Mouse (Mus musculus): ENCODE measurements around the gene Psmd4. TPM values are rescaled to one million over a fixed set of nuclear protein-coding genes. Genes with fewer than 3 reads are reported as not detected.

Psmd4 gene
- 164 and 166 TPM in 2 replicates for polyA plus RNA-seq (2015; fragmentation: Nextera tagmentation; extraction: Ambion mirVana)

DNA sequence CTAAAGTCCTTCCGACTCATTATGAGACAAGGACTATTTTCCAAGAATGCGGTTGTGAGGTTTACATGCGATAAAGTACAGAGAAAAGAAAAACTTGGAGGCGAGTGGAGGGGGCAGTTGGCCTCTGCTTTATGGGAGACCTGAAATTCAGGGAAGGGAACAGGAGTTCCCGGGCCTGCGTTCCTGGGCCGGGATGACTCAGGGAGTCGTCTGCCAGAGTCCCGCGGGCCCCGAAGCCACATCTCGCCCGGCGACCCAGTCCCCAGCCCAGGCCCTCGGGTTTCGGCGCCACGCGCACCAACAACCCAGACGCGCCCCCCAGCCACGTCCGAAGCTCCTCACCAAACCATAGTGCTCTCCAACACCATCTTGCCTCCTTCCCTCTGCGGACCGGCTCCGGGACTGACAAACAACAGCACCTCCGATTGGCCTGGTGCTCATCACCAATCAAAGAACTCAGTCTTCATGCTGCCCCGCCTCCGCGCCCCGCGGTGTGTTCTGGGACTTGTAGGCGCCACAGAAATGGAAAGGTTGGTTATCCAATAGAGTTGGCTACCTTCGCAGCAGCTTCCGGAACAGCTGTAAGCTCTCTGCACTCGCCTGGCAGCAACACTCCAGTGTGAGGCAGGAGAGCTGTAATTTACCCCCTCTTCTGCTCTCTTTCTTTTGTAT is at the start of gene Psmd4:
Gene Psmd4 (minus strand): TSS at position 449 of the 672 bp plus-strand sequence.
- ATAC-seq, result peak; percentile 98
- H3K9me3 ChIP-seq (ENCODE audit: control insufficient read depth), result no peaks in the 10 kb centered on the region
- no peaks in the 10 kb centered on the region for H3K27me3 ChIP-seq (replicated peaks; ENCODE audit: control insufficient read depth, insufficient read depth, low read length)
- H3K9ac ChIP-seq (ENCODE audit: low read depth, low read length), result peak within 1 kb of the TSS; percentile 77
- peak within 1 kb of the TSS; percentile 87 for H3K4me3 ChIP-seq (ENCODE audit: low read depth, low read length)
- 0 out of 2 replicates have a peak, but pooled peaks cover 8% of the 10 kb centered on the region for H3K36me3 ChIP-seq (ENCODE audit: control insufficient read depth, insufficient read depth)
- no peak for TF ChIP-seq CTCF (IDR thresholded peaks at IDR 0.05; ENCODE audit: low read depth)
- H3K4me1 ChIP-seq (replicated peaks; ENCODE audit: control insufficient read depth, insufficient read depth, low read length), result 0 out of 2 replicates have a peak, but pooled peaks cover 4% of the 10 kb centered on the region
- H3K27ac ChIP-seq (ENCODE audit: low read depth, low read length), result peak within 1 kb of the TSS; percentile 50
- WGBS, result under 1% methylated on average over 36 of the region's 36 CpGs
- peak within 1 kb of the TSS; percentile 61 for H3K4me2 ChIP-seq (replicated peaks; ENCODE audit: low read depth)

DNA sequence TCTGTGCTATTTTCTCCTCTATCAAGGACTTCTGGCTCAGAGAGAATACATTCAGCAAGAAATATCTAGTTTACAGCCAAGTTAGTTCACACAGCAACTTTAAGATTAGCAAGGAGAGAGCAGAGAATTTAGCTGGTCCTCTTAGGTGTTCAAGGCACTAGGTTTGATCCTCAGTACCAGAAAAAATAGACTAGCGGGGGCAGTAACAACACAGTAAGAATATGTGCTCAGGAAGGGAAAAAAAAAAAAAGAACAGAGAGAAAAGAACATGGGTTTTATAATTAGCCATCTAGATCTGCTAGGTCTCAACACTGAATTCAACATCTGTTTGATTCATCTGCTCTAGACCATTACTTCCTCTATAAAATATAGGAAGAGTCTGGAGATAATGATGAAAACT is 45.7 kb upstream of the Psmd4 start:
- Histone ChIP-seq H3K4me1 (replicated peaks; ENCODE audit: control insufficient read depth, insufficient read depth, low read length) (no peaks in the 10 kb centered on the region), H3K27ac (ENCODE audit: low read depth, low read length) (no peak overlapping the region), H3K4me2 (replicated peaks; ENCODE audit: low read depth) (no peak overlapping the region), H3K27me3 (replicated peaks; ENCODE audit: control insufficient read depth, insufficient read depth, low read length) (no peaks in the 10 kb centered on the region), H3K4me3 (ENCODE audit: low read depth, low read length) (no peak overlapping the region), H3K9ac (ENCODE audit: low read depth, low read length) (no peak overlapping the region), H3K36me3 (ENCODE audit: control insufficient read depth, insufficient read depth) (peaks cover 4% of the 10 kb centered on the region; the same call in 1 of the 2 replicates), H3K9me3 (ENCODE audit: control insufficient read depth) (no peaks in the 10 kb centered on the region)
- TF ChIP-seq CTCF (IDR thresholded peaks at IDR 0.05; ENCODE audit: low read depth), result no peak
- no peak for ATAC-seq
- 97% methylated on average over 1 of the region's 1 CpGs for whole genome bisulfite sequencing

- H3K4me1 ChIP-seq (replicated peaks; ENCODE audit: control insufficient read depth, insufficient read depth, low read length), result no peaks in the 10 kb centered on the region
- peaks cover 66% of the 10 kb centered on the region for H3K36me3 ChIP-seq (ENCODE audit: control insufficient read depth, insufficient read depth)
- H3K9me3 ChIP-seq (ENCODE audit: control insufficient read depth), result no peaks in the 10 kb centered on the region
- 89% methylated on average over 2 of the region's 2 CpGs for WGBS
- peak; percentile 32; the same call in 1 of the 2 replicates for TF ChIP-seq CTCF (IDR thresholded peaks at IDR 0.05; ENCODE audit: low read depth)
- H3K4me3 ChIP-seq (ENCODE audit: low read depth, low read length), result no peak overlapping the region
- no peak overlapping the region for H3K4me2 ChIP-seq (replicated peaks; ENCODE audit: low read depth)
- H3K9ac ChIP-seq (ENCODE audit: low read depth, low read length), result no peak overlapping the region
- H3K27me3 ChIP-seq (replicated peaks; ENCODE audit: control insufficient read depth, insufficient read depth, low read length), result no peaks in the 10 kb centered on the region
- H3K27ac ChIP-seq (ENCODE audit: low read depth, low read length), result no peak overlapping the region
- no peak for ATAC-seq
These were observed 29.2 kb upstream of the Psmd4 start for GRCm38 (mm10) chr3:95071606-95072005.

GRCm38 (mm10) chr3:95066570-95066969 is 24.2 kb upstream of the Psmd4 start:
- Histone ChIP-seq H3K4me3 (ENCODE audit: low read depth, low read length) (no peak overlapping the region), H3K36me3 (ENCODE audit: control insufficient read depth, insufficient read depth) (peaks cover 83% of the 10 kb centered on the region), H3K9me3 (ENCODE audit: control insufficient read depth) (no peaks in the 10 kb centered on the region), H3K27me3 (replicated peaks; ENCODE audit: control insufficient read depth, insufficient read depth, low read length) (no peaks in the 10 kb centered on the region), H3K4me1 (replicated peaks; ENCODE audit: control insufficient read depth, insufficient read depth, low read length) (no peaks in the 10 kb centered on the region), H3K27ac (ENCODE audit: low read depth, low read length) (no peak overlapping the region), H3K9ac (ENCODE audit: low read depth, low read length) (no peak overlapping the region), H3K4me2 (replicated peaks; ENCODE audit: low read depth) (no peak overlapping the region)
- 83% methylated on average over 11 of the region's 11 CpGs for WGBS
- no peak for TF ChIP-seq CTCF (IDR thresholded peaks at IDR 0.05; ENCODE audit: low read depth)
- peak; percentile 33; the same call in 1 of the 2 replicates for ATAC-seq

- H3K27ac ChIP-seq (ENCODE audit: low read depth, low read length), result no peak overlapping the region
- peaks cover 83% of the 10 kb centered on the region for H3K36me3 ChIP-seq (ENCODE audit: control insufficient read depth, insufficient read depth)
- no peaks in the 10 kb centered on the region for H3K9me3 ChIP-seq (ENCODE audit: control insufficient read depth)
- no peaks in the 10 kb centered on the region for H3K27me3 ChIP-seq (replicated peaks; ENCODE audit: control insufficient read depth, insufficient read depth, low read length)
- no peak overlapping the region for H3K9ac ChIP-seq (ENCODE audit: low read depth, low read length)
- H3K4me1 ChIP-seq (replicated peaks; ENCODE audit: control insufficient read depth, insufficient read depth, low read length), result no peaks in the 10 kb centered on the region
- H3K4me3 ChIP-seq (ENCODE audit: low read depth, low read length), result no peak overlapping the region
- H3K4me2 ChIP-seq (replicated peaks; ENCODE audit: low read depth), result no peak overlapping the region
- 89% methylated on average over 6 of the region's 6 CpGs for WGBS
- no peak for ATAC-seq
- no peak for TF ChIP-seq CTCF (IDR thresholded peaks at IDR 0.05; ENCODE audit: low read depth)
These were observed 23.7 kb upstream of the Psmd4 start for GRCm38 (mm10) chr3:95066095-95066494.

GRCm38 (mm10) chr3:95065553-95065952 is 23.1 kb upstream of the Psmd4 start:
- TF ChIP-seq CTCF (IDR thresholded peaks at IDR 0.05; ENCODE audit: low read depth), result no peak
- no peaks in the 10 kb centered on the region for H3K9me3 ChIP-seq (ENCODE audit: control insufficient read depth)
- ATAC-seq, result no peak

More at GRCm38 (mm10) chr3:95065553-95065952, 23.1 kb upstream of the Psmd4 start:
- Histone ChIP-seq H3K4me3 (ENCODE audit: low read depth, low read length) (no peak overlapping the region), H3K27me3 (replicated peaks; ENCODE audit: control insufficient read depth, insufficient read depth, low read length) (no peaks in the 10 kb centered on the region), H3K4me1 (replicated peaks; ENCODE audit: control insufficient read depth, insufficient read depth, low read length) (no peaks in the 10 kb centered on the region), H3K27ac (ENCODE audit: low read depth, low read length) (no peak overlapping the region), H3K4me2 (replicated peaks; ENCODE audit: low read depth) (no peak overlapping the region), H3K9ac (ENCODE audit: low read depth, low read length) (no peak overlapping the region), H3K36me3 (ENCODE audit: control insufficient read depth, insufficient read depth) (peaks cover 83% of the 10 kb centered on the region)
- WGBS, result 97% methylated on average over 1 of the region's 1 CpGs
